15 mouse cellular contexts compared by ENCODE assay signal in genomic region chr3:81926764-81927325, GRCm38 (mm10). TPM values are rescaled to one million over a fixed set of nuclear protein-coding genes. Genes with fewer than 3 reads are reported as not detected.
DNase-seq lines count a peak whose midpoint lies in the region; ATAC-seq and TF ChIP-seq lines count a peak whose summit lies in the region.
"Had no signal": no experiment of that assay in that cellular context is flagged by ENCODE, and none has a peak within 500 bp of the region (broad histone marks: within the 10 kb centered on the region; RNA-seq: fewer than 3 reads in every experiment).

No protein-coding gene starts in this region.

- H3K9ac ChIP-seq in forebrain, embryonic 14.5 days (ENCODE audit: low read length) = no peak overlapping the region
- no peak overlapping the region for H3K9ac ChIP-seq in forebrain, embryonic 11.5 days (ENCODE audit: low read length)
- no peak overlapping the region for H3K9ac ChIP-seq in lung, embryonic 14.5 days

- DNase-seq in forebrain, embryonic 14.5 days (ENCODE audit: low spot score) = peak; percentile 56
- DNase-seq in forebrain, embryonic 11.5 days (ENCODE audit: low spot score) = no peak
- peak; percentile 19 for DNase-seq in lung, embryonic 14.5 days
- DNase-seq in lung, postnatal 14 days = no peak
- peak; percentile 32 for DNase-seq in R1 (ENCODE audit: low read depth, low spot score)
- DNase-seq in limb, embryonic 10.5 days (ENCODE audit: low spot score) = peak; percentile 41
- no peak for DNase-seq in urinary bladder, postnatal 14 days (ENCODE audit: low spot score)
- DNase-seq in layer of hippocampus, adult 9-10 months (ENCODE audit: low spot score) = no peak
- DNase-seq: gastrocnemius, postnatal 25 days; layer of hippocampus, adult 9-11 months; lung, postnatal 10 days; spleen, adult 18-20 months had no signal

- 37% methylated on average over 9 of the region's 9 CpGs for WGBS in forebrain, embryonic 14.5 days
- 58% methylated on average over 9 of the region's 9 CpGs for WGBS in forebrain, embryonic 11.5 days
- 40% methylated on average over 9 of the region's 9 CpGs for WGBS in lung, embryonic 14.5 days
- 72% methylated on average over 9 of the region's 9 CpGs for WGBS in limb, embryonic 10.5 days

- H3K27me3 ChIP-seq in forebrain, embryonic 14.5 days (replicated peaks; ENCODE audit: control insufficient read depth, insufficient read depth, low read length) = no peaks in the 10 kb centered on the region
- H3K27me3 ChIP-seq in forebrain, embryonic 11.5 days (ENCODE audit: control insufficient read depth, insufficient read depth, low read length) = no peaks in the 10 kb centered on the region
- H3K27me3 ChIP-seq in lung, embryonic 14.5 days (ENCODE audit: insufficient read depth, low read length) = no peaks in the 10 kb centered on the region
- H3K27me3 ChIP-seq in limb, embryonic 10.5 days (ENCODE audit: low read depth, poor library complexity, severe bottlenecking) = no peaks in the 10 kb centered on the region

- no peaks in the 10 kb centered on the region for H3K36me3 ChIP-seq in forebrain, embryonic 14.5 days (ENCODE audit: control insufficient read depth, insufficient read depth, low read length)
- H3K36me3 ChIP-seq in forebrain, embryonic 11.5 days (ENCODE audit: control insufficient read depth, insufficient read depth, low read length) = no peaks in the 10 kb centered on the region
- H3K36me3 ChIP-seq in lung, embryonic 14.5 days (ENCODE audit: insufficient read depth) = no peaks in the 10 kb centered on the region
- H3K36me3 ChIP-seq in limb, embryonic 10.5 days = no peaks in the 10 kb centered on the region

- H3K4me2 ChIP-seq in forebrain, embryonic 14.5 days (ENCODE audit: low read length) = no peak overlapping the region
- no peak overlapping the region for H3K4me2 ChIP-seq in forebrain, embryonic 11.5 days (ENCODE audit: low read depth, low read length, severe bottlenecking)
- H3K4me2 ChIP-seq in lung, embryonic 14.5 days = no peak overlapping the region

- H3K4me1 ChIP-seq in forebrain, embryonic 14.5 days (ENCODE audit: control insufficient read depth, insufficient read depth, low read length) = peaks cover 5% of the 10 kb centered on the region
- no peaks in the 10 kb centered on the region for H3K4me1 ChIP-seq in forebrain, embryonic 11.5 days (replicated peaks; ENCODE audit: control insufficient read depth, insufficient read depth, low read length)
- no peaks in the 10 kb centered on the region for H3K4me1 ChIP-seq in lung, embryonic 14.5 days (ENCODE audit: insufficient read depth)
- peaks cover 17% of the 10 kb centered on the region for H3K4me1 ChIP-seq in limb, embryonic 10.5 days

- H3K9me3 ChIP-seq in forebrain, embryonic 14.5 days (replicated peaks; ENCODE audit: control insufficient read depth, low read length) = no peaks in the 10 kb centered on the region
- H3K9me3 ChIP-seq in forebrain, embryonic 11.5 days (ENCODE audit: control insufficient read depth, low read length) = no peaks in the 10 kb centered on the region
- H3K9me3 ChIP-seq in lung, embryonic 14.5 days (ENCODE audit: low read depth, low read length) = no peaks in the 10 kb centered on the region
- no peaks in the 10 kb centered on the region for H3K9me3 ChIP-seq in limb, embryonic 10.5 days (replicated peaks)

- no peak; the same call in 1 of the 2 replicates for ATAC-seq in forebrain, embryonic 14.5 days
- no peak for ATAC-seq in forebrain, embryonic 11.5 days (replicated peaks; ENCODE audit: low FRiP score)
- no peak for ATAC-seq in lung, embryonic 14.5 days (ENCODE audit: insufficient read depth)
- ATAC-seq: inflammation-experienced regulatory T-cells, adult 6 months had no signal

- TF ChIP-seq CTCF in lung, embryonic 14.5 days (IDR thresholded peaks at IDR 0.05; ENCODE audit: low read depth) = no peak

- H3K4me3 ChIP-seq in forebrain, embryonic 14.5 days (ENCODE audit: low read depth, low read length) = no peak overlapping the region
- no peak overlapping the region for H3K4me3 ChIP-seq in forebrain, embryonic 11.5 days (ENCODE audit: low read depth, low read length)
- H3K4me3 ChIP-seq in lung, embryonic 14.5 days (ENCODE audit: low read depth, low read length) = no peak overlapping the region
- no peak overlapping the region for H3K4me3 ChIP-seq in limb, embryonic 10.5 days

- H3K27ac ChIP-seq in forebrain, embryonic 14.5 days (ENCODE audit: low read depth, low read length) = no peak overlapping the region; the same call in 1 of the 2 replicates
- H3K27ac ChIP-seq in forebrain, embryonic 11.5 days (ENCODE audit: low read depth, low read length) = no peak overlapping the region
- no peak overlapping the region for H3K27ac ChIP-seq in lung, embryonic 14.5 days (ENCODE audit: low read depth)
- peak overlapping the region; percentile 67 for H3K27ac ChIP-seq in limb, embryonic 10.5 days

RNA-seq across cellular contexts. Expression of gene Ctso, which starts 5.6 kb away (rescaled TPM):
- polyA plus RNA-seq in forebrain, embryonic 14.5 days (2014; fragmentation: Nextera tagmentation; extraction: Ambion mirVana) = 8.9 and 9.0 TPM in 2 replicates
- polyA plus RNA-seq in forebrain, embryonic 11.5 days (2014; fragmentation: Nextera tagmentation; extraction: Ambion mirVana) = 5.2 and 5.8 TPM in 2 replicates
- polyA plus RNA-seq in lung, embryonic 14.5 days (2014; fragmentation: Nextera tagmentation; extraction: Ambion mirVana) = 15.0 and 15.3 TPM in 2 replicates
- 3.4 and 5.0 TPM in 2 replicates for polyA plus RNA-seq in limb, embryonic 10.5 days (2016; fragmentation: Nextera tagmentation; extraction: Ambion mirVana)

RNA-seq across cellular contexts. Expression of gene Tdo2, which starts 49.2 kb away (rescaled TPM):
- polyA plus RNA-seq in forebrain, embryonic 14.5 days (2014; fragmentation: Nextera tagmentation; extraction: Ambion mirVana) = 0.71 and 1.5 TPM in 2 replicates
- polyA plus RNA-seq in forebrain, embryonic 11.5 days (2014; fragmentation: Nextera tagmentation; extraction: Ambion mirVana) = not detected in 2 replicates
- polyA plus RNA-seq in lung, embryonic 14.5 days (2014; fragmentation: Nextera tagmentation; extraction: Ambion mirVana) = 3.1 and 3.4 TPM in 2 replicates
- 0.89 TPM in 1 of 2 replicates, not detected in the other for polyA plus RNA-seq in limb, embryonic 10.5 days (2016; fragmentation: Nextera tagmentation; extraction: Ambion mirVana)

RNA-seq across cellular contexts. Expression of gene Asic5, which starts 55.2 kb away (rescaled TPM):
- polyA plus RNA-seq in forebrain, embryonic 14.5 days (2014; fragmentation: Nextera tagmentation; extraction: Ambion mirVana) = not detected in 2 replicates
- not detected in 2 replicates for polyA plus RNA-seq in forebrain, embryonic 11.5 days (2014; fragmentation: Nextera tagmentation; extraction: Ambion mirVana)
- polyA plus RNA-seq in lung, embryonic 14.5 days (2014; fragmentation: Nextera tagmentation; extraction: Ambion mirVana) = 0.15 TPM in 1 of 2 replicates, not detected in the other
- polyA plus RNA-seq in limb, embryonic 10.5 days (2016; fragmentation: Nextera tagmentation; extraction: Ambion mirVana) = not detected in 2 replicates
- polyA plus RNA-seq: heart, embryonic 14.5 days; inflammation-experienced regulatory T-cells, adult 6 months; limb, embryonic 14.5 days had no signal

Comparison
In these comparisons a context has a peak if more than half of its experiments do, and no peak if none do; other contexts are left out.
1. DNase-seq: peak in forebrain, embryonic 14.5 days (single experiment), lung, embryonic 14.5 days (single experiment), R1 (single experiment) and limb, embryonic 10.5 days (single experiment); none in forebrain, embryonic 11.5 days (single experiment), lung, postnatal 14 days (single experiment), urinary bladder, postnatal 14 days (single experiment) and layer of hippocampus, adult 9-10 months (single experiment).